Mouse (Mus musculus) lung, postnatal 14 days (tissue): Measurements from ENCODE around the gene Lrig2.

Experiments used
- DNase-seq: peaks from one replicate; pipeline ENCODE4 v3.0.0; 2021

The Lrig2 gene

GRCm38 (mm10) chr3:104361814-104362213, 149.9 kb downstream of the Lrig2 start:
- DNase-seq = no peak

GRCm38 (mm10) chr3:104360325-104360724, 151.4 kb downstream of the Lrig2 start:
- DNase-seq = peak; percentile 32

- peak; percentile 60 for DNase-seq
Observed at GRCm38 (mm10) chr3:104359225-104360135, 152.2 kb downstream of the Lrig2 start.

- DNase-seq = no peak
Observed at GRCm38 (mm10) chr3:104358747-104359146, 153.0 kb downstream of the Lrig2 start.

GRCm38 (mm10) chr3:104356106-104356505, 155.6 kb downstream of the Lrig2 start:
- DNase-seq = no peak

- DNase-seq = no peak
Observed at GRCm38 (mm10) chr3:104353884-104354283, 157.8 kb downstream of the Lrig2 start.

GRCm38 (mm10) chr3:104352358-104353060, 159.2 kb downstream of the Lrig2 start:
- DNase-seq = no peak

- DNase-seq = no peak
Observed at GRCm38 (mm10) chr3:104350253-104350945, 161.3 kb downstream of the Lrig2 start.

- peak; percentile 32 for DNase-seq
Observed at GRCm38 (mm10) chr3:104349847-104350228, 161.9 kb downstream of the Lrig2 start.

- DNase-seq = no peak
Observed at GRCm38 (mm10) chr3:104349203-104349846, 162.4 kb downstream of the Lrig2 start.
